Mouse (Mus musculus) CH12.LX (cell line): ENCODE measurements at regions not wholly inside any gene's neighbourhood (a gene's known extent, or its start where the extent isn't known, plus 50 kb on each side); places are given as distances from the start of the nearest gene placed in this dataset.

Experiments used
- CHD1 ChIP-seq: IDR thresholded peaks from 2 replicates; pipeline ENCODE4 v1.6.1; 2012; ENCODE audit warnings: low read depth, low read length, improper control_type of control experiment, inconsistent platforms
- HCFC1 ChIP-seq: IDR thresholded peaks from 2 replicates; pipeline ENCODE4 v1.6.1; 2012; ENCODE audit warnings: low read depth, mild to moderate bottlenecking, inconsistent platforms, low read length, improper control_type of control experiment
- POLR2A ChIP-seq: IDR thresholded peaks from 2 replicates; pipeline ENCODE4 v1.6.1; 2011; ENCODE audit warnings: low read depth, mild to moderate bottlenecking, improper control_type of control experiment, low read length
- POLR2AphosphoS2 ChIP-seq: IDR thresholded peaks from 2 replicates; pipeline ENCODE4 v1.6.1; 2011; ENCODE audit warnings: low read depth, low read length, improper control_type of control experiment
- RAD21 ChIP-seq: IDR thresholded peaks from 2 replicates; pipeline ENCODE4 v1.6.1; 2011; ENCODE audit warnings: low read depth, mild to moderate bottlenecking, low read length, improper control_type of control experiment, moderate library complexity
- SIN3A ChIP-seq: IDR thresholded peaks from 2 replicates; pipeline ENCODE4 v1.6.1; 2012; ENCODE audit warnings: low read length, improper control_type of control experiment, inconsistent platforms
- TCF12 ChIP-seq: IDR thresholded peaks from 2 replicates; pipeline ENCODE4 v1.6.1; 2014; ENCODE audit warnings: low read depth, mild to moderate bottlenecking, inconsistent platforms, low read length, improper control_type of control experiment
- ZKSCAN1 ChIP-seq: IDR thresholded peaks from 2 replicates; pipeline ENCODE4 v1.6.1; 2012; ENCODE audit warnings: low read depth, inconsistent platforms, low read length, improper control_type of control experiment, borderline replicate concordance

DNA sequence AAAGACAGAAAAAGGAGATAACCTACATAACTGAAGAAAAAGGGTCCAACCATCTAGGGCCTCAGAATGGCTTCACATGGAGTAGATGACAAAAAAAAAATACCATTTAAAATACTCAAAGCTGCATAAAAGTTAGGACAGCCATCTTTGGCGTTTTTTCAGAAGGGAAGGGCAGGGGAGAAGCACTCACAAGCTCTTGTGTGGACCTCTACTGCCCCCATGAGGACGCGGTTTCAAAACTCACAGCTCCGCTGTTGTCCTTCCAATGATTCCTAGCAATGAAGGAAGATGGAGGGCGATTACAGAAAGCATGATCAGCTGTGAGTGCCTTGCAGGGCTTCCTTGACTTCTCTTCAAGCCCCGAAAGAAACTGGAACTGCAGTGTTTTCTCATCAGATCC, 140.8 kb upstream of the Olfr1324 start:
- TF ChIP-seq POLR2AphosphoS2, result no peak
- TF ChIP-seq ZKSCAN1, result no peak
- TF ChIP-seq HCFC1, result no peak
- no peak for TF ChIP-seq POLR2A
- no peak for TF ChIP-seq CHD1
- TF ChIP-seq TCF12, result no peak
- TF ChIP-seq RAD21, result no peak
- no peak for TF ChIP-seq SIN3A
